Mouse (Mus musculus) granulocyte monocyte progenitor cell, adult 5-6 weeks (primary cell): Measurements from ENCODE around the gene Wdr44. TPM values are rescaled to one million over a fixed set of nuclear protein-coding genes. Genes with fewer than 3 reads are reported as not detected.
"Not testable (repeated sequence)": the region's sequence is repeated elsewhere in the genome, so short reads cannot be mapped to it uniquely, and the experiment has no call there.

Experiments
- ATAC-seq: replicated peaks from 2 replicates; pipeline ENCODE4 v1.8.0; 2016; ENCODE audit warnings: mild to moderate bottlenecking, moderate TSS enrichment, inconsistent platforms; ENCODE audit not compliant: poor library complexity, severe bottlenecking
- total RNA-seq, 2 experiments: library from RNA; stranded (forward) in 1 of 2; stranded (reverse) in 1 of 2; fragments of 200-712, 200-1000 nt in 1 of 2; fragments of >200 nt in 1 of 2; fragmentation: Nextera tagmentation in 1 of 2; gene quantifications; 2 replicates each; pipeline ENCODE4 v1.2.3; 2014 to 2017

The Wdr44 gene
- 6.4 and 6.7 TPM in 2 replicates for total RNA-seq (2014; fragmentation: Nextera tagmentation)
- 7.8 and 12.7 TPM in 2 replicates for total RNA-seq (2017)

DNA sequence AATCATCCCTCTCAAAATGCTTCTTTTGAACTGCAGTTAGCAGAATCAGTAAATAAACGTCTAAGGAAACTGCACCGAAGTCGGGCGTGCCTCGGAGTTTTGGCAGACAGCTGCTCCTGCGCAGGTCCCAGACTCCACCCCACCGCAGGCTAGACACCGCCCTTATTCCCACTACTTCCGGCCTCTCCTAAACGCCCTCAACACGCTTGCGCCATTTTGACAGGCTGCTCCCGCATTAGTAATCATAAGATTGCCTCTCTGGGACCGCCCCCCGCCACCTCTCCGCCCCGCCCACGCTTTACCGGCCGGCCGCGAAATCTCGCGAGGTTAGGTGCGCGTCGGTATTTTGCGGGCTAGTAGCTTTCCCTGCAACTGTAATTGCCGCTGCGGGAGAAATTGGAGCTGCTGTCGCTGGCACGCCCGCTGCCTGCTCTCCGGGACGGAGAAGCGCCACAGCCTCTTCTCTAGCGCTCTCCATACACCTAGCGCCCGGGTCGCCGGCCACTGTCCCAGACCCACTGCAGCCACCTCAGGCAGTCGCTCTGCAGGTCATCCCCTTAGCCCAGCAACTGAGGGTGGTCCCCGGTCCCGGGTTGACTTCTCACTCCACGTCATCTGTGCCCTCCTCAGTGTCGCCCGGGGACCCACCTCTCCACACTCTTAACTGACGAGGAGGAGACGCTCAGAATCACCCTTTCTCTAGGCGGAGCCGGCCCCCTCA, at the start of gene Wdr44:
Gene Wdr44 (plus strand): TSS at position 330 of the 721 bp plus-strand sequence.
- ATAC-seq, result peak; percentile 95

DNA sequence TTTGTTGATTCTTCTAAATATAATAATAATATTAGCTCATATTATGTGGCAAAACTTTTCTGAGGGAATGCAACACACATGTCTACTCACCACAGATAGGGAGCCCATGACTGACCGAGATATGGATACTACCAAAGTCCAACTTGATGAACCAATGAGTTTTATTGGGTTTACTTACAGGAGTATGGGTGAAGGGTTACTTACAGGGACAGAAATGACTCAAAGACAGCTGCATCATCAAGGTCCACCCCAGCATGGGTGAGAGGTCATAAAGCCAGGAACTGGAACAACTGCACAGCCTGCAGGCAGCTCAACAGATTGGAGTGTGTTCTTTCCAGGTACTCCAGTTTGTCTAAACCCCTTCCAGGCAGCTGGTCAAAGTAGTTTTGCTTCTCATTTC, 44.5 kb upstream of the Wdr44 start:
- no peak for ATAC-seq

DNA sequence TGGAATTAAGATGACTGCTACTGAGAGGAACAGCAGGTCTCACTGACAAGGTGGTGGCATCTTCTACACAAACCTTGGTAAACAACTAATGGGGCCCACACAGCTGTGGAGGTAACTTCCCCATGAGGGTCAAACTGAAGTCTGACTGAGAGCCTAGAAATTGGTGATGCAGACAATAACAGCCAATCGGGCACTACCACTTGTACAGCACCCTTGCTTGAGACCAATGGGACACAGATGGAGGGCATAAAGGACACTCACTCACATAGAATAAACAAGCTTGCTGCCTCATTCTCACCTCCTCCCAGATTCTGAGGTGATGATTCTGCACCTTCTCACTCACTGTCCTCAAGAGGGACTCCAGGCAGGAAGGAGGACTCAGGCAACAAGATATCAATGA, 30.6 kb upstream of the Wdr44 start:
- no peak for ATAC-seq

DNA sequence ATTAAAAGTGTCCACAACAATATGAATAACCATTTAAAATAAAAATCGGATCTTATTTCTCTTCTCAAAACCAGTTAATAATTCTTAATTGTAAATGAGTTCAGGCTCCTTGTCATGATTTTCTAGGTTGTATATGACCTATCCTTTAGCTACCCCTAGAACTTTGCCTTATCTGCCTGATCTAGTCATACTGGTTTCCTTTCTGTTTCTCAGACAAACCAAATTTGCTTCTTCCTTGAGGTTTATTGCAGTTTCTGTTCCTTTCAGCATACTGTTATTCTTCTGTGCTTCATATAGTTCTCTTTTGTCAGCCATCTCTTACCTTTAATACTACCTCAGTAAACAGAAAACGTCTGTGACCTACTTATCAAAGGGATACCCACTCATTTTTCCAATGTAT, 19.7 kb upstream of the Wdr44 start:
- ATAC-seq, result peak; percentile 45; the same call in 1 of the 2 replicates

DNA sequence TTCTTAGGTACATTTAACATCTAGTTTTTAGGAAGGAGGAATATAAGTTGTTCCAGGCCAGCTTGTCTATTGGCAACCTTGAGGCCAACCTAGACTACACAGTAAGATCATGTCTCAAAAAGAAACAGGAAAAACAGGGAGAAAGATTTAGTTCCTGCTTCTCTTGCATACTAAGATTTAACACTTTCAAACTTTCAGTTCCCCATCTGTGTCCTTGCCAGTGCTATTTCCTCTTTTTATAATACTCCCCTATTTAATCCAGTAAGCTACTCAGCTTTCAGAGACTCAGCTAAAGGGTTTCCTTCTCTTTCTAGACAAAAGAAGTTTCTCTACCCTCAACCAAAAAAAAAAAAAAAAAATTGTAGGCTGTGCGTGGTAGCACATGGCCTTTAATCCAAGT, 17.4 kb upstream of the Wdr44 start:
- peak; percentile 97 for ATAC-seq

DNA sequence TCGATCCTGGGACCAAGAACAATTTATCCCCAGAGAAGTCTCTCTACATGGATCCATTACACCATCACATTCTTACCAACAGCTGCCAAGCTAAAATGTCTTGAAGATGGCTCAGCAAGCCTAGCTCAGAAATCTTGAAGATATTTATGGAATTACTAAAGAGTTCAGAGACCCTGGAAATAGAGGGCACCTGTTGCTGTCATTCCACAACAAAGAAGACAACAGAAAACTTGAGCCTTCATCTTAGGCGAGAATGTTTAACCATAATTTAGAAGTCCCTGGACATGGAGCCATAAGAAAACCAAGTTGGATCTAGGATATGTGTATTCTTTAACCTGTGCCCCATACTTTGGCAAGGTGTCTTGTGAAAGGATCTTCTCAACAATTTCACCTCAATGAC, 16.3 kb upstream of the Wdr44 start:
- ATAC-seq, result no peak

DNA sequence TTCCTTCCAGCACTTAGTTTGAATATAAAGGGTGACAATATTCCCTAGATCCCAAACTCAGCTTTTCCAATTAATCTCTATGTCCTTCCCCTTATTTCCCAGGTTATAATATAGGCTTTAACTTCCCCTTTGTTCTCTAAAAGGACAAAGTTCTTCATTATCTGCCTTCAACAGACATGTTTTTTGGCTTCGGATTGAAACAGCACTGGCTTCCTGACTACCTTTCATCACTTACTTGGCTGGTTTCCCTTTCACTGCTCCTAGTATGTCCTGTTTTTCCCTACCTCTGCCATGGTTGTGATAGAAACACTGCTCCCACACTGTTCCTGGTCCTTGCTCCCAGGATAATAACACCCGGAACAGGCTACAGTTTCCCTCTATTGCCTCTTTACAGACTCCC, 15.3 kb upstream of the Wdr44 start:
- ATAC-seq, result 0 out of 2 replicates have a peak, but pooled peaks have one; percentile 7

DNA sequence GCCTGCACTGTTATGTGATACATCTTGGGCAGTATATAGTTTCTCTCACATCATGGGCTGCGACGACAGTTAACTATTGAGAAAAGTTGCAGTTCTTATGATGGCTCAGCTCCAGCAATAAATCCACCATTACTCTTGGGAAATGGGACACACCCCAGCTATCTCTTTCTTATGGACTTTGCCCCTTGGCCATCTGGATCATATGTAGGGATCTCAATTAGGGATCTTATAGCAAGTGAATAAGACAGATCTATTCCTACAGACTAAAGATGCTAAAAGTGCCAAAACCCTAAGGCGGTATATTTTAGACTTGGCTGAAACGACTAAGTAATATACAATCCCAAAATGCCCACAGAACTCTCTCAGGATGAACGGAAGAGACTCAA, 522 bp upstream of the Wdr44 start:
- ATAC-seq, result no peak

DNA sequence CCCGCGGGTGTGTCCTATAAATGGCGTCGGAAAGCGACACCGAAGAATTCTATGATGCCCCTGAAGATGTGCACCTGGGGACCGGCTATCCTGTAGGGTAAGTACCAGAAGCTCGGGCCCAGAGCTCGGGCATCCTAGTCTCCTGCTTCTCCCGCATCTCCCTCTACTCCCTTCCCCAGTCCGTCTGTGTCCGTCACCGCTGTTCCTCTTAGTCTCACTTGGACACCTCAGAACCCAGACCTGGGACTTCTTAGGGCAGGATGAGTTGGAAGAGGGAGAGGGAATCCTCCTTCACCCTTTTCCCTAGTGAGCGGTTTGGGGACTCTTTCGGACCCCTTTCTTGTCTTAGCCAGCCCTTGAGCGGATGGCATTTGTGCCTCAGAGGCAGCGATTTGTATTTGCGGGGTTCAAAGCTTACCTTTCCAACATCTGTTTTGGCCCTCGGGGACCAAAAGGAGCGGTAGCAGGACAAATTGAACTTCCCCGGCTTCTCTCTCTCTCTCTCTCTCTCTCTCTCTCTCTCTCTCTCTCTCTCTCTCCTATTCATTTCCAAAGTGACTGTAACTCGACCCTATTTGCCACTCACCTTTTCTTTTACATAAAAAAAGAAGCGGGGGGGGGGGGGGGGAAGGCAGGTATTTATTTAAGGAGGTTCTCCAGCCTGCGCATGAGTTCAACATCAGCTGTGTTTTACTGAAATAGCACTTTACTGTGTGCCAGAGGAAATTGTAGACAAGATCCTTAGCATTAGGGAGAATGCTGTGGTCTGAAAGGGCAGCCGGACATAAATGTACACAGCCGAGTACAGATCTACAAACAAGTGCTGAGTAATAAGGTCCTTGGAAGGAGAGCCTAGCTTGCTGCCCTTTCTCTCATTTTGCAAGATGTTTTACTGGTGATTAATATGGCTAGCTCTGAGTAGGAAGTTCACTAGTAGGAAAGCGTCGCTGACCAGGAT, 871 bp downstream of the Wdr44 start:
- peak; percentile 17 for ATAC-seq

DNA sequence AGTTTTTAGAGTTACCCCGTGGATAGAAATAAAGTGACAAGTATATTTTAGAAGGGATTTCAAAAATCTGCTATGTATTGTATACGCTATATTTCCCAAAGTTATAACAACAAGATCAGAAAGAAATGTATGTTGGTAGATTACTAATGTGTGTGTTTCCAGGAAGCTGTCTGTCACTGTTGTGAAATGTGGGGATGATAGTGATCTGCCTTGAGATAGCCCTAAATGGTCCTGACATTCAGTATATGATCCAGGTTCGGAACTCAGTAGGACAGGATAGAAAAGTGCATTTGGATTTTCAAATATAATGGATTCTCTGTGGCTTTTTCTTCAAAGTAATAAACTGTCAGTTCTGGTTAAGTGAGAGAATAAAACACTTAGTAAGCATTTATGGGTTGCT, 1.7 kb downstream of the Wdr44 start:
- ATAC-seq, result no peak

DNA sequence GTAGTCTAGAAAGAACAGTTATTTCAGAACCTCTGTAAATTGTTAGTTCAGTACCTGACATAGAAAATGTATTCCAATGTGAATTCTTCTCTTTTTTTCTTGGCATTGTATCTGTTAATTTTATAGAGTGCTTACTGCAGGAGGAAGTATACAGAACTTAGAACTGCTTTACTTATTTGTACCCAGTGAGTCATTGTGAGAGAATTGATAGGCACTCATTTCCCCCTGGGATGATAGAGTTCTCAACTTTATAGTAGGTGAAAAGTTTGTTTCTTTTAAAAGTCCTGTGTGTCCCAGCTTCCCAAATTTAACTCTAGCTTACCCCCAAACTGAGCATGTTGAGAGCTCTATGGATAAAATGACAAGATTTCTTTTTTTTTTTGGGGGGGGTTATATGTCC, 2.3 kb downstream of the Wdr44 start:
- no peak for ATAC-seq

DNA sequence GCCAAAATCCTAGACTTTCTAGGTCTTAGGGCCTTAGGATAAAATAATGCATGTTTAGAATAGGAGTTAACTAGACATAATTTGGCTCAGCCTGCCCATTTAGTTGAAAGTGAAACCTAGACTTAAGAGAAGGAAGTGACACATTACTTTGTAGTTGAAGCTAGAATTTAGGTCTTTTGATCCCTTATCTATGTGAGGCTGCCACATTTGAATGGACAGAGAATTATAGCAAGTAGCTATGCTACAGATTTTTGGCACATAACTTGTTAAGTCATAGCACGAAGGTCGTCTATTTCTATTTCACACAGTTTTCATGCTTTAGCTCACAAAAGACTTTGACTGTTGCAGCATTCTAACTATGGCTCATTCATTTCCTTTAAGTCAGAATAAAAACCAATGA, 4.5 kb downstream of the Wdr44 start:
- no peak for ATAC-seq

DNA sequence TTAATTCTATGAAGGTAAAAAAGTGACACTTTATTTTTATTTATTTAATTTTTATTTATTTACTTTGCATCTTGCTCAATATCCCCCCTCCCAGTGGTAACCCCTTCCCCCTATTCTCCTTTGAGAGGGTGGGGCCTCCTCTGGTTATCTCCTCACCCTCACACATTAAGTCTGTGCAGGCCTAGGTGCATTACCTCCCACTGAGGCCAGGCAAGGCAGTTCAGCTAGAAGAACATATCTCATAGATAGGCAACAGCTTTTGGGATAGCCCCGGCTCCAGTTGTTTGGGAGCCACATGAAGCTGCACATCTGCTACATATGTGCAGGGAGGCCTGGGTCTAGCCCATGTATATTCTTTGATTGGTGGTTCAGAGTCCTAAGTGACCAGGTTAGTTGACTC, 6.2 kb downstream of the Wdr44 start:
- ATAC-seq, result no peak

DNA sequence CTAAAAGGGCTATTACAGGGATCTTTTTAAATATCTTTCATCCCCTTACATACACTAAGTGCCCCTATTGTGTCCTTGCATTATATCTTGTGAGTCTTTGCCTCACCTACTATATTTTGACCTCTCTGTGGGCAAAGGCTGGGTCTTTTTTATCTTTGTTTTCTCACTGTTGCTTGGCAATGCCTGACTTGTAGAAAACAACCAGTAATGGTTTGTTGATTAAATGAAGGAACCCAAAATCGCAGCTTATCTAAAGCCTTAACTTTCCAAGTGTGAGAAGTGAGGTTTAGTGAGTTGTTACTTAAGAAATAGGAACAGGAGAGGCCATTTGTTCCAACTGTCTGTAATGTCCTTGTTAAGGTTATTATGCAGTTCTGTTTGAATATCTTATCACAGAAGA, 24.4 kb downstream of the Wdr44 start:
- ATAC-seq, result no peak

DNA sequence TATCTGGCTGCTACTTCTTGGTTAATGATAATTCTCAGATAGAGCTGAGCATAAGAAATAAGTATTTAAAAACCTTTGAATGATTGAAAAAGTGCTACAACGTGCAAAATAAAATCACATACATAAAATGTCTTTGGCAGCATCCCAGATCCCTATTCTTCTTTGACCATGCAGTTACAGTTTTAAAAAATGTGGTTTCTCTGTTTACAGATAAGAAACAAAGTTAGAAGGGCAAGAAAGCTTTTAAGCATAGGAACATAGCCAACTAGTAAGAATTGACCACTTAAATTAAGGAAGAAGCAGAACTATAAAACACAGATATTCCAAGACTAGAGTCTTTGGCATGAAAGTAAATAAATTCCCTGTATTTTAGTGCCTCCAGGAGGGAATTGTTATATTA, 34.6 kb downstream of the Wdr44 start:
- ATAC-seq, result no peak

DNA sequence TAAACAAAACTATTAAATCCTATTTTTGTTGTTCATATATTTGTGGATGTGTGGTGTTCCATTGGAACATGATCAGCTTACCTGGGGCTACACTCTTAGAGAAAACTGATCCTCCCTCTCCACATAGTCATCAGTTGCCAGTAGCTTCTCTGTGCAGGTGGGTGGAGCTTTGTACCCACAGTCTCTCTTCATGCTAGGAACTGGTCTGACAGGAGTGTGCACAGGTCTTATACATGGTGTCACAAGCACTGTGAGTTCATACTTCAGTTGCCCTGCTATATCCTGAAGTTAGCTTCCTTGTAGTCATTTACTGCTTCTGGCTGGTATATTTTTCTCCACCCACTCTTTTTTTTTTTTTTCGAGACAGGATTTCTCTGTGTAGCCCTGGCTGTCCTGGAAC, 61.8 kb downstream of the Wdr44 start:
- no peak for ATAC-seq

DNA sequence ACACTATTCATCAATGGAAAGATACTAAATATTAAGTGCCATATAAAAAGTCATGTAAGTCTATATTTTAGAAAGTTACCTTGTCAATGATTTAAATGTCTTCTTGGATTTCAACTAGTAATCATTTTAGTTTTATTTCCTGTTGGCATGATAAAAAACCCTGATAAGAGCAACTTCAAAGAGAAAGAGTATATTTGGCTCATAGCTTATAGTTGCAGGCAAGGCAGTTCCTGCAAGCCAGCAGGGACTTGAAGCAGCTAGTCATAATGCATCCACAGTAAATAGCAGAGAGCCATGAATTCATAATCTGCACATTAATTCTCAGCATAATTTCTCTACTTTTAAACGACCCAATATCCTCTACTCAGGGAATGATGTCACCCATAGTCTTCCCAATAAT, 75.0 kb downstream of the Wdr44 start:
- ATAC-seq, result no peak

DNA sequence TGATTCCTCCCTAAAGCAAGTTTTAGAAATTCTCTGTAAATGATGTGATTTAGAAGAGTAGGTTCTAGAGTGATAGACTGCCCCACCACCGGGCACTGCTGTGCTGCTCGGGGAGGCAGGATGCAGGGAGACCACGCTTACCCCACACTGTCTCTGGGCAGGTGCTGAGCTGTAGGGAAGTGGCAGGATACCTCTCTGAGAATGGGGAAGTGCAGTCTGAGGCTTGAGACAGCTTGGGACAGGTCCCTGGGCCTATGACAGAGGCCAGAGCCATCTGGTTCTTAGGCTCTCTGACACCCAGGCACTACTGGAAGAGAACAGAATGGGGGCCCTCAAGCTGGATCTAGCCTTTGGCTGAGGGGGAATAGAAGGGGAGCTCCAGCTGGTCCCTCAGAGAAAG, 114.3 kb downstream of the Wdr44 start:
- peak; percentile 40 for ATAC-seq

DNA sequence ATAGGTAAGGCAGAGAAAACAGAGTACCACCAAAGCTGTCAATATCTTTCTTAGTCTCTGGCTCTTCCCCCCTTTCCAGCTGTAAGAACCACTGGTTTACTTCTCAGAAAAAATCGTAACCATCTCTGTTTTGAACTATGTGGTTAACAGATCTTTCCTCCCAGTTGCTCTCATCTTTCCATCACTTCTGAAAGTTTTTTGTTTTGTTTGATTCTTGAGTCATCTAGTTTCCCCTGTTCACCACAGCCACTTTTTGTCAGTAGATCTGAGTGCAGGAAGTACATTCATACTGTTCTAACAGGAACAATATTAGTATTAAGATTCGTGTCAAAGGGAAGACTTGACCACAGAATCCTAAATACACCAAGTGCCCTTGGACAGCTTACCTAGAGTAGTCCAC, 117.5 kb downstream of the Wdr44 start:
- ATAC-seq, result no peak

DNA sequence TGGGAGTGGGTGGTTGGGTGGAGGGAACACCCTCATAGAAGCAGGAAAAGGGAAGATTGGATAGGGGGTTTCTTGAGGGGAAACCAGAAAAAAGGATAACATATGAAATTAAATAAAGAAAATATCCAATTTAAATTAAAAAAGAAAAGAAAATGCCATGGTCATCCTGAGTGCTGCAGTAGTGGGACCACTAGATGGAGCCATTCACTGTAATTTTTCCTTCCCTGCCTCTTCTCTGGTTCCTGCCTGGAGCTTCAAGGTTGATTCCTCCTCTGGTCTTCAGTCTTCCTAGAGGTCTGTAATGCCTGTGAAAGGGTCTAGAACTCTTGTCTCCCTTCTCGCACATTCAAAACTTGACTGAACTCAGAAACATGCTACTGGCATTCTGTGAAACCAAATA, 120.4 kb downstream of the Wdr44 start:
- ATAC-seq, result not testable (repeated sequence)

DNA sequence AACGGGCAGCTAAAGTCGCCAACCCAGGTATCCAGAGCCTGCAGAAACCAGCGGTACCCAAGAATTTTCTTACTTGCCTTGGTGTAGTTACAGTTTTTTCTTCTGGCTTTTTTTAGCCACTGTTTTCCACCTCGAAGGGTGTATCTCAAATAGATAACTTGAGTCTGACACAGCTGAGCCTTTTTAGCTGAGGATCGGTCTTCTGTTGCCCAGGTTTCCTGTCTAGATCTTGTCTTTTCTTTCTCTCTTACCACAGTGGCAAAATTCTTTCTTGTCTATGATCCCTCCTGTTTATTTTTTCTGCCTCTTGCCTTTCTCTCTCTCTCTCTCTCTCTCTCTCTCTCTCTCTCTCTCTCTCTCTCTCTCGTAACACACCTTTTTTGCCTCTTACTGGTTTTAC, 130.0 kb downstream of the Wdr44 start:
- ATAC-seq, result not testable (repeated sequence)
